Mouse (Mus musculus) ES-Bruce4 (cell line): ENCODE results near the gene Kcnk18. TPM values are rescaled to one million over a fixed set of nuclear protein-coding genes. Genes with fewer than 3 reads are reported as not detected.
A peak's percentile ranks its signal among the peaks of the same experiment; 100 is the strongest.

Source experiments
- H3K27ac ChIP-seq: 2 replicates; pipeline ENCODE4 v1.5.1; 2012; ENCODE audit warnings: low read length, inconsistent platforms; ENCODE audit not compliant: insufficient read depth
- H3K27me3 ChIP-seq: 2 replicates; pipeline ENCODE4 v1.6.1; 2012; ENCODE audit warnings: mild to moderate bottlenecking, low read length, inconsistent platforms; ENCODE audit not compliant: control insufficient read depth, poor library complexity, insufficient read depth, severe bottlenecking
- H3K36me3 ChIP-seq: 2 replicates; pipeline ENCODE4 v1.6.1; 2012; ENCODE audit warnings: inconsistent platforms, mild to moderate bottlenecking, low read length, moderate library complexity; ENCODE audit not compliant: control insufficient read depth, poor library complexity, insufficient read depth, severe bottlenecking
- H3K4me1 ChIP-seq: one replicate; pipeline ENCODE4 v1.8.1; 2011; ENCODE audit warnings: low read length; ENCODE audit not compliant: control insufficient read depth, insufficient read depth
- H3K4me3 ChIP-seq: 2 replicates; pipeline ENCODE4 v1.5.1; 2011; ENCODE audit warnings: low read depth, mild to moderate bottlenecking, low read length
- H3K9ac ChIP-seq: 2 replicates; pipeline ENCODE4 v1.6.1; 2012; ENCODE audit warnings: low read depth, mild to moderate bottlenecking, inconsistent platforms; ENCODE audit not compliant: poor library complexity, severe bottlenecking
- H3K9me3 ChIP-seq: replicated peaks from 2 replicates; pipeline ENCODE4 v1.6.1; 2012; ENCODE audit warnings: mild to moderate bottlenecking, low read length, inconsistent platforms; ENCODE audit not compliant: control insufficient read depth, poor library complexity, insufficient read depth, severe bottlenecking
- CTCF ChIP-seq: IDR thresholded peaks from one replicate; pipeline ENCODE4 v1.8.1; 2011; ENCODE audit warnings: low read depth, low read length
- EP300 ChIP-seq: IDR thresholded peaks from 2 replicates; pipeline ENCODE4 v1.6.1; 2011; ENCODE audit warnings: low read depth, low read length; ENCODE audit not compliant: insufficient read depth
- POLR2A ChIP-seq: IDR thresholded peaks from one replicate; pipeline ENCODE4 v1.8.1; 2011; ENCODE audit warnings: low read length; ENCODE audit not compliant: insufficient read depth
- polyA plus RNA-seq: library from polyadenylated mRNA; stranded (reverse); fragments of >200 nt; gene quantifications from 2 replicates; pipeline ENCODE4 v1.2.4, GENCODE M21; 2011; ENCODE audit warnings: low read depth; ENCODE audit not compliant: missing spikeins, insufficient read depth, insufficient read length

Gene Kcnk18
- polyA plus RNA-seq, 1 experiment = not detected

- Histone ChIP-seq H3K9ac (no peak overlapping the region), H3K9me3 (no peaks in the 10 kb centered on the region), H3K4me1 (peaks cover 4% of the 10 kb centered on the region), H3K36me3 (no peaks in the 10 kb centered on the region), H3K27ac (no peak overlapping the region), H3K27me3 (no peaks in the 10 kb centered on the region), H3K4me3 (no peak overlapping the region)
- TF ChIP-seq CTCF (no peak), POLR2A (no peak), EP300 (no peak)
These were observed 17.0 kb downstream of the Kcnk18 start for GRCm38 (mm10) chr19:59236046-59236445.

- no peak overlapping the region for H3K4me3 ChIP-seq
- no peaks in the 10 kb centered on the region for H3K9me3 ChIP-seq
- H3K36me3 ChIP-seq = no peaks in the 10 kb centered on the region
- H3K9ac ChIP-seq = no peak overlapping the region
- H3K27ac ChIP-seq = no peak overlapping the region
- H3K27me3 ChIP-seq = no peaks in the 10 kb centered on the region
- H3K4me1 ChIP-seq = peaks cover 4% of the 10 kb centered on the region
- no peak for TF ChIP-seq EP300
These were observed 19.6 kb downstream of the Kcnk18 start for GRCm38 (mm10) chr19:59238630-59239029.

- Histone ChIP-seq H3K36me3 (no peaks in the 10 kb centered on the region), H3K27me3 (no peaks in the 10 kb centered on the region), H3K4me3 (no peak overlapping the region), H3K9me3 (no peaks in the 10 kb centered on the region), H3K9ac (no peak overlapping the region), H3K4me1 (peaks cover 4% of the 10 kb centered on the region), H3K27ac (no peak overlapping the region)
- TF ChIP-seq CTCF = peak; percentile 100
- TF ChIP-seq EP300 = 0 out of 2 replicates have a peak, but pooled peaks have one; percentile 21
- TF ChIP-seq POLR2A = no peak
These were observed 20.3 kb downstream of the Kcnk18 start for GRCm38 (mm10) chr19:59239124-59239817.

- H3K9ac ChIP-seq = no peak overlapping the region
- H3K36me3 ChIP-seq = no peaks in the 10 kb centered on the region
- TF ChIP-seq EP300 = no peak
- no peak for TF ChIP-seq POLR2A
- no peak for TF ChIP-seq CTCF
- no peak overlapping the region for H3K4me3 ChIP-seq
- H3K27ac ChIP-seq = no peak overlapping the region
- H3K4me1 ChIP-seq = no peaks in the 10 kb centered on the region
- no peaks in the 10 kb centered on the region for H3K27me3 ChIP-seq
- H3K9me3 ChIP-seq = no peaks in the 10 kb centered on the region
These were observed 23.0 kb downstream of the Kcnk18 start for GRCm38 (mm10) chr19:59241987-59242386.

- H3K9me3 ChIP-seq = no peaks in the 10 kb centered on the region
- no peaks in the 10 kb centered on the region for H3K4me1 ChIP-seq
- H3K36me3 ChIP-seq = no peaks in the 10 kb centered on the region
- H3K4me3 ChIP-seq = no peak overlapping the region
- no peak overlapping the region for H3K9ac ChIP-seq
- H3K27me3 ChIP-seq = no peaks in the 10 kb centered on the region
- H3K27ac ChIP-seq = no peak overlapping the region
- TF ChIP-seq CTCF (no peak), EP300 (no peak), POLR2A (no peak)
These were observed 24.0 kb downstream of the Kcnk18 start for GRCm38 (mm10) chr19:59243057-59243456.

- TF ChIP-seq CTCF (no peak), POLR2A (no peak), EP300 (no peak)
- Histone ChIP-seq H3K27me3 (no peaks in the 10 kb centered on the region), H3K4me1 (no peaks in the 10 kb centered on the region), H3K4me3 (no peak overlapping the region), H3K9ac (no peak overlapping the region), H3K36me3 (no peaks in the 10 kb centered on the region), H3K9me3 (no peaks in the 10 kb centered on the region), H3K27ac (no peak overlapping the region)
These were observed 29.1 kb downstream of the Kcnk18 start for GRCm38 (mm10) chr19:59248144-59248543.
